Mouse (Mus musculus): ENCODE data around the gene Ppp3cb. TPM values are rescaled to one million over a fixed set of nuclear protein-coding genes. Genes with fewer than 3 reads are reported as not detected.
"Not testable (repeated sequence)": the region's sequence is repeated elsewhere in the genome, so short reads cannot be mapped to it uniquely, and the experiment has no call there.

The Ppp3cb gene
- total RNA-seq (2015) = 166 and 169 TPM in 2 replicates
- total RNA-seq (2017) = 56.9 and 68.0 TPM in 2 replicates

DNA sequence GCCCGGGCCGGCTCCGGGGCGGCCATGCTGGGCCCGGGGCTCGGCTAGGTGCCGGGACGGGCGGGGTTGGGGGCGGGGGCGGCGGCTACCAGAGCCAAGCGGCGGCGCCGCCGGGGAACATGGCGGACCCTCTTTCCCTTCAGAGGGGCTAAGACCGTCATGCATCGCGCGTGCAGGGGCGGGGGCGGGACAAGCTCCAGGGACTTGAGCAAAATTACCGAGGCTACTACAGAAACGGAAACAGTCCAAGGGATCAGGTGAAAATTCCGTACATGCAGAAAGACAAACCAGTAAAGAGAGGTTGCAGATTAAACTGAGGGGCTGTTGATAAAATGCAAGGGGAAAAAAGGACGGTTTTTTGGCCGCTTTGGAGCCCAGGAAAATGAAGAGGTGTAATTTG lies at the start of gene Ppp3cb:
TSS of gene Ppp3cb (minus strand) at position 159 of the 400 bp plus-strand sequence.
- peak; percentile 90 for ATAC-seq (replicated peaks; ENCODE audit: poor library complexity)

- no peak for ATAC-seq (replicated peaks; ENCODE audit: poor library complexity)
Observed at GRCm38 (mm10) chr14:20595781-20596180, 49.4 kb upstream of the Ppp3cb start.

DNA sequence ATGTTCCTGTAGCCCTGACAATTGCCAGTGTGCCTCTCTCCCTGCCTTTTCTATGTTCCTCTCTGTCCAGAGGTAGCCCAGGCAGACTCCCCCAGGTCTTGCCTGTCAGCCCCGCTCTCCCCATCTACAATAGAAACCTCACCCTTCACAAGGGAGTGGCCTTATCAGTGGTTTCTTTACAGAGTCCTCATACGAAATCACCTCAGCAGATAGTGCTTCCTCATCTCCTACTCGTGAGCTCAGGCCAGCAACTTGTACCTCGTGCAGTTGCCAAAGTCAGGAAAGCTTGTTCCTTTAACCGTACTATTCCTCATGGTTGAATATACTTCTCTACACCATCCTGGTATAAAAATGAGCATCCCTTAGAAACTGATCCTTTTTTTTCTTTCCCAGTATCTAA lies 41.1 kb upstream of the Ppp3cb start:
- peak; percentile 60 for ATAC-seq (replicated peaks; ENCODE audit: poor library complexity)

DNA sequence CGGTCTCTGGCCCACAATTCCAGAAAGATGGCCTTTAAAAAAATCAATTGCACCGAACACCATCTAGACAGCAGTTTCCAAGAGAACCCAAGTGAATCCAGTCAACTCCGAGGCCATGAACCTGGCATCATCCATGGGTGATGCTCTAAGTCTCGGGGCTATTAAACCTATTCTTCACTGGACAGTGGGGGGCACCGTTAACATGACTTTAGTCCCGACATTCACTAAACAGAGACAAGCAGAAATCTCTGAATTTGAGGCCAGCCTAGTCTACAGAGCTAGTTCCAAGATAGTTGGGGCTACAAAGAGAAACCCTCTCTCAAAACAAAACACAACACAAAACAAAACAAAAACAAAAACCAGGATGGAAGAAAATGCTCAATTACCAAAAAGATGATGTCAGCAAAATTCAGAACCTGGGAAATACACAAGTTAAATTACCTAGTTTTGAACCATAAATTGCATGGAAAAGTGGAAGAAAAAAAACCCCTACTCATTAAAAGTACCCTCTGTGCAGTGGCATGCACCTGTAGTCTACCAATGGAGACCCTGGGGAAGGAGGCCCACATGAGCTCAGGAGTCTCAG lies 32.5 kb upstream of the Ppp3cb start:
- no peak for ATAC-seq (replicated peaks; ENCODE audit: poor library complexity)

GRCm38 (mm10) chr14:20576179-20576578 lies 29.8 kb upstream of the Ppp3cb start:
- ATAC-seq (replicated peaks; ENCODE audit: poor library complexity) = peak; percentile 88

GRCm38 (mm10) chr14:20573196-20573595 lies 26.8 kb upstream of the Ppp3cb start:
- ATAC-seq (replicated peaks; ENCODE audit: poor library complexity) = not testable (repeated sequence)

DNA sequence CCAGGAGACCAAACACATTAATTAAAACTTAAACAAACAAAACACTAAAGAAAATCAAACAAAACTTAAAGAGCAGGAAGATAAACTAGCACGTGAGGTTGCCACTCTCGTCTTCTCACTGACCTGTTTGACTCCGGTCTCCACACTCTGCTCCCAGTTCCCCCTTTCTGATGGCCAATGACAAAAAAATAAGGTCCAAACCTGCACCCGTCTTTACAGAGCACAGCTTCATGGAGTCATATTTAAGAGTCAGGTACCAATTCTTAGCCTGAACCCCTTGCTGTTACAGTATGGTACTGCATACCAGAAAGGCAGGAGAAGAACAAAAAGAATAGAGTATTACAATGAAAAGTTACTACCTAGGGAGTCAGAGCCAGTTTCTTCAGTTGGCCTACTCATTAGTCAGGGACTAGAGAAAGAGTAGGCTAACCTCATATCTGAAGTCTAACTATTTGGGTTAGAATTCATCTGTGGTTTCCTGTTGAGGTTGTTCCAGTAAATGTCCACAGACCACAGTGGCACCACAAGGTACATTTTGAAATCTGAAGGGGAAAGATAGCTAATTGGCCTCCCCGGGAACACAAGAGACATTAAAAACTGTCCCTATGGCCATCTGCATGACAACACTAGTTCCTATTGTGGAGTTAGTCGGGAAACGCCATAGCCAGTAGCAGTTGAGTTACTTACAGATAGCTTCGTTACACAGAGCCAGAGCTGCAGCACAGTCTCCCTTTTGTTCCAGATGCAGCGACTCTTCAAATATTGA lies 19.1 kb upstream of the Ppp3cb start:
- peak; percentile 91 for ATAC-seq (replicated peaks; ENCODE audit: poor library complexity)

DNA sequence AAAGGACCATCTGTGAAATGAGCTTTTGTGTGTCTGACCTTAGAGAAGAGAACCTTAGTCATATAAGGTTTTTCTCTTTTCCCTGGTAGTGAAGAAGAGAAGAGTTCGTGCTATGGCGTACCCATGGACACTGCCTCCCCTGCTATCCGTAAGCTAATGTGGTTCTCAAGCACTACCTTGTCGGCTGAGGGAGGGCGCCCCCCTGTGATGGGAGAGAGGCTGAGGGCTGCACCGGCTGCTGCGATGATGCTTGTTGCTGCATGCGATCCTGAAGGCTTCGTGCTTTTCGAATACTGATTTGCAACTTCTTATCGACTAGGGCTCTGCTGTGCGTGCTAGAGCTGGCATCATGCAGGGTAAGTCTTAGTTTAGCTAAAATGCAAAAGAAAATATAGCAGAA lies 18.3 kb upstream of the Ppp3cb start:
- ATAC-seq (replicated peaks; ENCODE audit: poor library complexity) = peak; percentile 47; the same call in 1 of the 2 replicates

DNA sequence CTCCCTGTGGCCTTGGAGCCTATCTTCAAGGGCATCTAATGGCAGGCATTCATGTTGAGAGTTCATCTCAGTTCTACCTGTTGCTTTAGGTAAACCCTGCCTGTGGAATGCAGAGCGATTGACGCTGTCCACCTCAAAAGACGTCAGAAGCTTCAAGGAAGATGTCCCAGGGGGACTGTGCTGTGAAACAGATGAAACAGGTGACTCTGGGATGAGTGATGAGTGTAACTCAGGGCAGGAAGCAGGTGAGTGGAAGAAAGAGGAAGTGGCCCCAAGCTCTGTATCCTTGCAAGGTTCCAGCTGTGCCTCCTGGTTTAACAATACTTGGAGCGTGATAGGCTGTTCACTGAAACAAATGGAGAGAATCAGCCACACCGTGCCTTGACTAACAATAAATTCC lies 15.5 kb upstream of the Ppp3cb start:
- ATAC-seq (replicated peaks; ENCODE audit: poor library complexity) = no peak

DNA sequence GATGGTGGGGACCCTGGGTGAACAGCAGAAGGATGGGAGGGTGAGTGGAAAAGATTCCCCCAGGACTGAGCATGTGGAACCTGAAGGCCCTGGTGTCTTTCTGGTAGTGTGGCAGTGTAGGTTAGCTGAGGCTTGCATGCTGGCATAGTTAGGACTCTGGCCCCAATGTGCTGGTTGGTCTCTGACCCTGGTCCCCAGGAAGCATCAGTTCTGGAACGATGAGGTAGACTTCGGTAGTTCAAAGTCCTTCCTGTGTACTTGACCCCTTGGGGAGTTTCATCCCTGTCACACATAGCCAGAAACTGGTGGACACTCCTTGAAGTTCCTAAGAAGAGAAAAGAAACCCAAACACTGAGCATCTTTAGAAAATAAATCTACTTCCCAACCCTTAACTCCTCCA lies 3.8 kb upstream of the Ppp3cb start:
- no peak for ATAC-seq (replicated peaks; ENCODE audit: poor library complexity)

DNA sequence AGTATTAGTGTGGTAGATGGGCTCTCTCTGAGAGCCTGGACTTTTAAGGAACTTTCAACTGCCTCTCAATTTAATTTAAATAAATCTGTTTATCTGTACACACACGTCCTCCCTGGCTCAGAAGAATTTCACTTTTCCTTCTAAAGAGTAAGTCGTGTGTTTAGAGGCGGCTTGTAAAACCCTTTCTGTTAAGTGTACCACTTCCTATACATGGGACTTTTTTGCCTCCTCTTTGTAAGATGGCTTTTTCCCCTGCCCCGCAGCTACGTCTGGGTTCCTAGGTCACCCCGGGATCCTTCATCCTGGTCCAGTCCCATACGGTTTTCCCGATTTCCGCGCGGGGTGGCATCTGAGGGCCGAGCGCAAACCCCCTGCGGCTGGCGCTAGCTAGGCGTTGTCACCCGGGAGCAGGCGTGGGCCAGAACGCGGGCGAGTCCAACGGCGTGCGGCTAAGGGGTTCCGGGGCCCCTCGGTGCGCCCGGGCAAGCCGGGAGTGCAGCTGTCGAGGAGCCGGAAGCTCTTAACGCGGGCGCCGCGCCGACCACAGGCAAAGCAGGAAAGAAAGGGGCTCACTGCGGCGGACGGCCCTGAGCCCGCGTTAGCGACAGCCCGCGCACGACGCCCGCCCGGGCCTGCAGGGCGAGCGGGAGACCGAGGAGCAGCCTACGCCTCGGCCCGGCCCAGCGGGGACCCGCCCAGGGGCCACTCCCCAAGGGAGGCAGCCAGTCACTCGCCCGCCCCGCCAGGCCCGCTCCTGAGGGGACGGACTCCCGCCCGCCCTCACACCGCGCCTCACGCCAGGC lies 643 bp downstream of the Ppp3cb start:
- ATAC-seq (replicated peaks; ENCODE audit: poor library complexity) = peak; percentile 82

GRCm38 (mm10) chr14:20544467-20545411 lies 1.6 kb downstream of the Ppp3cb start:
- ATAC-seq (replicated peaks; ENCODE audit: poor library complexity) = peak; percentile 56

DNA sequence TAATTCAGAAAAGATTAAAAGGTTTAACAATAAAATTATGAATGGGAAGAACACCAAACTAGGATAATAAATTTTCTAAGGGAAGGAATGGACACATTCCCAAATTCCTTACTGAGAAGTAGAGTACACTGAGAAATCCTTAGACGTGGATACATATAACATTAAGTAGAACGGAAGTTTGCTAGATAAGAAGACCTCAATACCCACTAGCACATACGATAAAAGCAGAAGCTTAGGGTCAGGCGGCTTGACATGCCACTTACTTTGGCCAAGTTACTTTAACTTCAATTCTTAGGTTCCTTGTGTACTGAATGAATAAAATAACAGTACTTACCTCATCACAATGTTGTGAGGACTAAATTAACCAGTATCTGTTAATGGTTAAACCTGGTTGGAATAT lies 16.7 kb downstream of the Ppp3cb start:
- no peak for ATAC-seq (replicated peaks; ENCODE audit: poor library complexity)

DNA sequence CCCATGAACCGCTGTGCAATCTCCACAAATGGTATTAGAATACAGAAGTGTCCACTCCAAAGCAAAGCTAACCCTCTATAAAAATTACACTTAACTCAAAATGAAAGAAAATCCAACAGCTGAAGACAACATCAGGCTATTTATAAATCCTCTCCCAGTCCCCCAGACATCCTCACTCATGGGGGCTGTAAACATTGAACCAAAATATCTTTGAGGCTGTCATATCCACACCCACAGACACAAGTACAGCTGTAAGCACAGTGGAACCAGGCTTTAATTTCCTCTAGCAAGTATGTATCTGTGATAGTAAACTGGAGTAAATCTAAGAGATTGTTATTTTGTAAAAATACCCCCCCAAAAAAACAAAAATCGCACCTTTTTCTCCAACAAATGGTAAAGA lies 26.2 kb downstream of the Ppp3cb start:
- no peak for ATAC-seq (replicated peaks; ENCODE audit: poor library complexity)

GRCm38 (mm10) chr14:20508424-20508823 lies 37.9 kb downstream of the Ppp3cb start:
- ATAC-seq (replicated peaks; ENCODE audit: poor library complexity) = peak; percentile 65

DNA sequence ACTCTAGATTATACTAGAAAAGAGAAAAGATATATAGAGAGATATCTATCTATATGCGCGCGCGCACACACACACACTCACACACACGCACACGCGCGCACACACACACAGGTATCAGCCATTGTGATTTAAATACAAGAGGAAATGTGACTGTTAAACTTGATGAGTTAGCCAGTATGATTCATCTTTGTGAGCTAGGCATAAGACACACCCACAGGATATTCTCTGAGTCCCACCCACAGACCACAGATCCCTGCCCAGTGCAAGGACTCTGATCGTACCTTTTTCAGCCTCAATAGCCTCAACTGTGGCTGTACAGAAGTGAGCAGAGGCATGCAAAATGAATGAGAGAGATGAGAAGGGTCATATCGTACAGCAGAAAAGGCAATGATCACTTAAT lies 43.4 kb downstream of the Ppp3cb start:
- ATAC-seq (replicated peaks; ENCODE audit: poor library complexity) = peak; percentile 70

DNA sequence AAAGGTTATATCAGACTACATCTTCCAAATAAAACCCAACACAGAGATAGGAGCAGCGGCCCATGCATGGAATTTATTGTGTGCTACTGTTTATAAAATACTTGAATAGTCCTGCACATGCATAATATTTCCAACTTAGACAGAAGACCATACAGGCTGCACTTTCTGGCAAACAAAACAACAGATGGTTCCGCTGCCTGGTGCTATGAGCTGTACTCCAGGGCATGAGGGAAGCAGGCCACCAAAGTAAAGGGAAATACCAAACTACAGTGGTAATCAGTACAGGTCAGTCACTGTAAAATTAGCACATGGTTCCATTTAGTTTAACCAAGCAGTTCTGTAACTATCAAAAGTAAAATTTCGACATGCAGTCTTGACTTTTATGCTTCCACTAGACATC lies 46.4 kb downstream of the Ppp3cb start:
- ATAC-seq (replicated peaks; ENCODE audit: poor library complexity) = no peak

DNA sequence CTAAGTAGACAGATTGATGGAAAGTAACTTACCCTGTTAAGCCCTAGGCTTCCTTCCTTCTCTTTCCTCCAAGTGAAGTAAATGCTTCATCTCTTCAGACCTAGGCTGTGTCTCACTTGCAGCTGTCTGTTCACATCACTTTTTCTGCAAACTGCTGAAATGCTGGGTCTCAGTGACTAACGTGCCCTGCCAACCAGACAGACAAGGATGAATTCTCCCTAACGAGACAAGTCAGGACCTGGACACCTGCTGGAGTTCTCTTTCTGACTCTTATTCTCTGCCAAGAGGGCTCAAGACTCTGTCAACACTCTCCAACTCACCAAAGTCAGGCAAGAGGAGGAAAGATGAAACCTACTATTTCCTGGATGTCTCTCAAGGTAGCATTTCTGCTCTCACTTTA lies 49.8 kb downstream of the Ppp3cb start, which contains the start of gene Mss51:
TSS of gene Mss51 (minus strand) at position 299 of the 400 bp plus-strand sequence.
- ATAC-seq (replicated peaks; ENCODE audit: poor library complexity) = no peak

DNA sequence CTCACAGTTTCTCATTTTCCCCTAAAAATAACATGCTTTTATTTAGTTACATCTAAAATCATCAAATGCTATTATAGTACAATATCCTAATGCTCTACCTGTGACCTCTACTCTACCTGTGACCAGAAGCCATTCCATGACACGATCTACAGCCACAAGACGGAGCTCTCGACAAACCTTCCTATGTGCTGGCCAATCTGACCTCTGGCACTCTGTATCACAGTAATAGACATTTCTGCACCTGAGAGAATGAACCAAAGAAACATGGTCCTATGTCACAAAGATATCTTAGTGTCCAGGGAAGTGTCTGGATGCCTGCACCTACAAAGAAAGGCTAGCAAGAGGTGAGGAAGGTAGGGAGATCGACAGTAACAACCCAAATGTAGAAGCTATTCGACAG lies 60.3 kb downstream of the Ppp3cb start:
- ATAC-seq (replicated peaks; ENCODE audit: poor library complexity) = no peak

- ATAC-seq (replicated peaks; ENCODE audit: poor library complexity) = no peak
Observed at GRCm38 (mm10) chr14:20482051-20482751, 64.2 kb downstream of the Ppp3cb start.

All from megakaryocyte progenitor cell, adult 5-6 weeks (primary cell).